In the genomic region with DNA sequence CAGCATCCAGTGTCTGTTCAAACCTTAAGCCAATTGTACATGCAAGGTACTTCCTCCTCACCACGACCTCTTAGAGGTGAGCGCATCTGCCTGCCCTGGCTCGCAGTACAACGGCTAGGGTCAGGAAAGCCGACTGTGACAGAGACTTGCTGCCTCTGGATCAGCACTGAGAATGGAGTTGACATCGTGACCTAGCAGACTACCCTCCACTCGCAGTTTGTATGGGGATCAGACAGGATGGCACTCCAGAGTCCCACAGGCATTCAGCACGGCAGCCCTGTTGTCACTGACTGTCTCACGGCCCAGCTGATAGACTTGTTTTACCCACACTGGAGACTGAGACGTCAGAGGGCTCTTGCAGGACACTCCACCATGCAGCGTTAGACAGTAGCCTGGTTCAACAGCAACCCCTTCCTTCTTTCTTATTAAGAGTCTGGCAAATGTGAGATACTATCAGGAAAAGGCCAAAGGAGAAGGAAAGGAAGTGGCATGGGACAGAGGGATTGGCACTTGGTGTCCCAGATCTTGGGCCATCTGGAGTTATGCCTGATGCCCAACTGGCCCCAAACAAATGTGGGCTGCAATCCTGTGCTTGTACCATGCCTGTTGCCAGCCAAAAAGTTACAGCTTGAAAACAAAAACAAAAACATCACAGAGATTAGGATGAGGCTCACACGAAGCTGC, we compare ENCODE assay signal across 15 mouse cellular contexts. TPM values are rescaled to one million over a fixed set of nuclear protein-coding genes. Genes with fewer than 3 reads are reported as not detected.
A peak's percentile ranks its signal among the peaks of the same experiment; 100 is the strongest.
DNase-seq lines count a peak whose midpoint lies in the region; TF ChIP-seq lines count a peak whose summit lies in the region.
"Had no signal": no experiment of that assay in that cellular context is flagged by ENCODE, and none has a peak within 500 bp of the region (broad histone marks: within the 10 kb centered on the region; RNA-seq: fewer than 3 reads in every experiment).

No protein-coding gene starts in this region.

- H3K27ac ChIP-seq in layer of hippocampus, adult 2 months: peak overlapping the region; percentile 40
- H3K27ac ChIP-seq: forebrain, embryonic 15.5 days; heart, embryonic 10.5 days; hindbrain, embryonic 10.5 days; limb, embryonic 12.5 days; midbrain, embryonic 12.5 days; neural tube, embryonic 12.5 days; stomach, embryonic 15.5 days had no signal

- no peak for TF ChIP-seq CTCF in layer of hippocampus, adult 2 months (conservative IDR thresholded peaks at IDR 0.05)

- DNase-seq in layer of hippocampus, adult 2 months (ENCODE audit: low spot score in 2 of 2): no peak
- no peak for DNase-seq in layer of hippocampus, adult 9-11 months
- peak; percentile 62 for DNase-seq in adipocyte (ENCODE audit: low spot score)
- peak; percentile 65 to 77 for DNase-seq in cerebellum, adult 18-20 months
- DNase-seq in thymus, postnatal 0 days (ENCODE audit: low spot score): peak; percentile 47
- no peak for DNase-seq in yolk sac, embryonic 10.5 days (ENCODE audit: low spot score)
- no peak for DNase-seq in embryo, embryonic 10 days (ENCODE audit: low spot score)
- DNase-seq: kidney, postnatal 25 days had no signal

- H3K4me3 ChIP-seq in layer of hippocampus, adult 2 months: no peak overlapping the region
- H3K4me3 ChIP-seq: forebrain, embryonic 15.5 days; heart, embryonic 10.5 days; hindbrain, embryonic 10.5 days; limb, embryonic 12.5 days; midbrain, embryonic 12.5 days; neural tube, embryonic 12.5 days; stomach, embryonic 15.5 days had no signal

RNA-seq across cellular contexts. Expression of a gene that starts 6.1 kb away (rescaled TPM):
- 10 to 100 TPM; 38.4 to 38.8 TPM for total RNA-seq in layer of hippocampus, adult 2 months (2021)
- 11.9 and 13.0 TPM in 2 replicates for polyA plus RNA-seq in thymus, postnatal 0 days (2015; fragmentation: Nextera tagmentation; extraction: Ambion mirVana)

Comparison
In these comparisons a context has a peak if more than half of its experiments do, and no peak if none do; other contexts are left out.
1. DNase-seq: peak in adipocyte (single experiment), cerebellum, adult 18-20 months (2 of 2) and thymus, postnatal 0 days (single experiment); none in layer of hippocampus, adult 2 months (0 of 2), layer of hippocampus, adult 9-11 months (single experiment), yolk sac, embryonic 10.5 days (single experiment) and embryo, embryonic 10 days (single experiment).